Mouse (Mus musculus): ENCODE measurements around the gene R3hdm4.
"Not testable (repeated sequence)": the region's sequence is repeated elsewhere in the genome, so short reads cannot be mapped to it uniquely, and the experiment has no call there.

Gene R3hdm4

GRCm38 (mm10) chr10:79920958-79921535 lies at the start of gene R3hdm4:
Gene R3hdm4 (minus strand): TSS chr10:79921208.
- in situ Hi-C loops (cut with MboI, MseI): no loop called here

GRCm38 (mm10) chr10:79970415-79971182 lies 49.6 kb upstream of the R3hdm4 start, which contains the start of gene Grin3b:
Gene Grin3b (plus strand): TSS chr10:79970715.
- in situ Hi-C loops (cut with MboI, MseI): no loop called here

GRCm38 (mm10) chr10:79969124-79969568 lies 48.1 kb upstream of the R3hdm4 start:
- in situ Hi-C loops (cut with MboI, MseI): loop anchor here (5.0 kb wide), 1 partner anchor 688 kb away; the partner anchor contains the start of gene Btbd2

- in situ Hi-C loops (cut with MboI, MseI): loop anchor here (5.0 kb wide), 1 partner anchor 689 kb away; the partner anchor contains the start of gene Btbd2
Observed at GRCm38 (mm10) chr10:79968181-79968580, 47.2 kb upstream of the R3hdm4 start.

- in situ Hi-C loops (cut with MboI, MseI): loop anchor here (5.0 kb wide), 1 partner anchor 690 kb away; the partner anchor contains the start of gene Btbd2
Observed at GRCm38 (mm10) chr10:79966886-79967400, 45.9 kb upstream of the R3hdm4 start.

- in situ Hi-C loops (cut with MboI, MseI): loop anchor here (5.0 kb wide), 1 partner anchor 692 kb away; the partner anchor contains the start of gene Btbd2
Observed at GRCm38 (mm10) chr10:79965325-79965724, 44.3 kb upstream of the R3hdm4 start.

- in situ Hi-C loops (cut with MboI, MseI): loop anchor here (5.0 kb wide), 2 partner anchors 37 to 693 kb away; partner anchors contain the start of genes Arid3a and Btbd2
Observed at GRCm38 (mm10) chr10:79964727-79965126, 43.7 kb upstream of the R3hdm4 start.

GRCm38 (mm10) chr10:79960671-79961294 lies 39.8 kb upstream of the R3hdm4 start:
- in situ Hi-C loops (cut with MboI, MseI): loop anchor here (5.0 kb wide), 1 partner anchor 33 kb away; the partner anchor contains the start of gene Arid3a

- in situ Hi-C loops (cut with MboI, MseI): loop anchor here (5.0 kb wide), 1 partner anchor 33 kb away; the partner anchor contains the start of gene Arid3a
Observed at GRCm38 (mm10) chr10:79959847-79960601, 39.0 kb upstream of the R3hdm4 start, which contains the start of gene Wdr18. Gene Wdr18 (plus strand): TSS chr10:79960152.

GRCm38 (mm10) chr10:79959412-79959811 lies 38.4 kb upstream of the R3hdm4 start:
- in situ Hi-C loops (cut with MboI, MseI): not testable (repeated sequence)

GRCm38 (mm10) chr10:79958140-79958816 lies 37.3 kb upstream of the R3hdm4 start:
- in situ Hi-C loops (cut with MboI, MseI): no loop called here

GRCm38 (mm10) chr10:79956643-79957154 lies 35.7 kb upstream of the R3hdm4 start:
- in situ Hi-C loops (cut with MboI, MseI): no loop called here

GRCm38 (mm10) chr10:79955691-79956090 lies 34.7 kb upstream of the R3hdm4 start:
- in situ Hi-C loops (cut with MboI, MseI): no loop called here

- in situ Hi-C loops (cut with MboI, MseI): no loop called here
Observed at GRCm38 (mm10) chr10:79953946-79954345, 32.9 kb upstream of the R3hdm4 start.

- in situ Hi-C loops (cut with MboI, MseI): no loop called here
Observed at GRCm38 (mm10) chr10:79950661-79951060, 29.7 kb upstream of the R3hdm4 start.

- in situ Hi-C loops (cut with MboI, MseI): no loop called here
Observed at GRCm38 (mm10) chr10:79949873-79950272, 28.9 kb upstream of the R3hdm4 start.

GRCm38 (mm10) chr10:79947502-79947901 lies 26.5 kb upstream of the R3hdm4 start:
- in situ Hi-C loops (cut with MboI, MseI): no loop called here

GRCm38 (mm10) chr10:79946752-79947322 lies 25.8 kb upstream of the R3hdm4 start:
- in situ Hi-C loops (cut with MboI, MseI): no loop called here

- in situ Hi-C loops (cut with MboI, MseI): no loop called here
Observed at GRCm38 (mm10) chr10:79945507-79946234, 24.7 kb upstream of the R3hdm4 start.

Measured in T-helper 2 cell (primary cell).